Mouse (Mus musculus): ENCODE results near the gene Dydc1.
"Not testable (repeated sequence)": the region's sequence is repeated elsewhere in the genome, so short reads cannot be mapped to it uniquely, and the experiment has no call there.

Dydc1 gene

GRCm38 (mm10) chr14:41072229-41072943 lies at the start of gene Dydc1:
TSS of gene Dydc1 (plus strand) at chr14:41072911.
- peak; percentile 79 for DNase-seq (ENCODE audit: low spot score)

DNA sequence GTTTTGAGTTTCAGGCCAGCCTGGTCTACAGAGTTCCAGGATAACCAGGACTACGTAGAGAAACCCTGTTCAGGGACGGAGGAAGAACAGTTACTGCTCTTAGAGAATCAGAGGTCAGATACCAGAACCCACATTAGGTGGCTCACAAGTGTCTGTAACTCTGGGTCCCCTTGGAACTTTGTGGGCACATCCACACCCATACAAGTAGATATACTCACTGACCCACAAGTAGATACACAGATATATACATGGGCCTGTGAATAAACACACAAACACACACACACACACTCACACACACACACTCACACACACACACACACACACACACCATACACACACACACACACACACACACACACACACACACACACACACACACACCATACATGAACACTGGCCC lies 47.6 kb upstream of the Dydc1 start:
- DNase-seq (ENCODE audit: low spot score), result no peak

DNA sequence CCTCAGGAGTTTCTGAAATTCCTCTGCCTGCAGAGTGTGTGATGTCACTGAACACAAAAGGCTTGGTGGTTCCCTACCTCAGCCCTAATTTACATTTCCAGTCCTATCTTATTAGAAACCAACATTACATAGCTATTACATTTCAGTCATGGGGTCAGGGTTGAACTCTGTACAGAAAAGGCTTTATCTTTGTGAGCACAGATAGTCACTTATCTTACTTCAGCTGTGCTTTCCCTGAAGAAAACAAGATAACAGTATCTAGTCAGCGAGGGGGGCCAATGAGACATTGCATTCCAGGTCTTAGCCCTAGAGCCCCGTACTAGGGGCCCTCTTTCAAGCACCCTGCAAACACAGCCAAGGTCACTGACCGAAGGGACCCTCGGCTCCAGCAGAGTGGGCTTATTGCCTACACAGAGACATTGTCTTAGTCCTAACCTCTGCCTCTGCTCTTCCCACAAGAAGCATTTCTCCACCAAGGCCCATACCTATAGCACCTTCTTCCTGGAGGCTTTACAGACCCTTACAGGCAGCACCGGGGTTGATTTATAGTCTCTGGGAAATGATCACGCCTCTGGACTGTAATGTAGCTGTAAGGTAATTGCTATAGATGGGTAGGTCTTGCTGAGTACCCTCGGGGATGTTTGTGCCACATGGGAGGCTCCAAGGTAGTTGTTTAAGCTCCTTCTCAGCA lies 47.0 kb upstream of the Dydc1 start:
- DNase-seq (ENCODE audit: low spot score), result no peak

GRCm38 (mm10) chr14:41029303-41029702 lies 43.4 kb upstream of the Dydc1 start:
- DNase-seq (ENCODE audit: low spot score), result no peak

GRCm38 (mm10) chr14:41030989-41031513 lies 41.7 kb upstream of the Dydc1 start:
- DNase-seq (ENCODE audit: low spot score), result no peak

DNA sequence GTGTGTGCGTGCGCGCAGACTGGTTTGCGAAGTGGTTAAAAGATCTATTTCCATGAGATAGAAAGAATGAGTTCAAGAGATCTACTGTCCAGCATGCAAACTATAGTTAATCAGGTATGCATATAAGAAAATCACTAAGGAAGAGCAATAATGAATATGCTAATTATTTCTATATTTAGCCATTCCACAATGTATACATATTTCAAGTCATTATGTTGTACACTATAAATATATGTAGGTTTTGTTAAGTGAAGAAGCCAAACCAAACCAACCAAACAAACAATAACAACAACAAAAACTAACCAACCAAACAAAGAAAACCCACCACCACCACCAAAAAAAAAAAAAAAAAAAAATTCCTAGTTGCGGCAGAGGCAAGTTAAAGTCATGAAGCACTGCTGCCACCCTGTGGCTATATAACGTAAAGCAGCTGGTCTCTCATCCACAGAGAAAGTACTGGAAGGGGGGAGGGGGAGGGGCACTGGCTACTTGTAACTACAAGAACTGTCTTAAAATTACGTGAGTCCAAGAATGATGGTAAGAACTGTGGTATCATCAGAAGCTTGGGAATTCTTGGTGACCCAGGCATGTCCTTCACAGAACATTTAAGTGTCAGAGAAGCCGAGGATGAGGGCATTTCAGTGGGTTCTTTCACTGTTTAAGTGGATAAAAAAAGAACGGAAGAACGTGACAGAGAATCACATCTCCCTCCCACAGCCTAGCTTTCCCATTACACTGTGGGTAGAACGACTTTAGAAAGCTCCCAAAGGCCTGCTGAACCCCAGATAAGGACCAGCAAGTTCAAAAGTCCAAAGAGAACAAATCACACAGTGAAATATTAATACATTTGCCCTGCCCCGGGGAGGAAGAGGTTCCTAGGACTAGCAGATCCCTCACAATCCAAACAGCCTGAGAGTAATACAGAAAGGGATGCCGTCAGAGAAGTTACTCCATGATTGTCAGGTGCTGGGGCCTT lies 39.3 kb upstream of the Dydc1 start:
- peak; percentile 88 for DNase-seq (ENCODE audit: low spot score)

GRCm38 (mm10) chr14:41035146-41035798 lies 37.4 kb upstream of the Dydc1 start:
- DNase-seq (ENCODE audit: low spot score), result peak; percentile 68

DNA sequence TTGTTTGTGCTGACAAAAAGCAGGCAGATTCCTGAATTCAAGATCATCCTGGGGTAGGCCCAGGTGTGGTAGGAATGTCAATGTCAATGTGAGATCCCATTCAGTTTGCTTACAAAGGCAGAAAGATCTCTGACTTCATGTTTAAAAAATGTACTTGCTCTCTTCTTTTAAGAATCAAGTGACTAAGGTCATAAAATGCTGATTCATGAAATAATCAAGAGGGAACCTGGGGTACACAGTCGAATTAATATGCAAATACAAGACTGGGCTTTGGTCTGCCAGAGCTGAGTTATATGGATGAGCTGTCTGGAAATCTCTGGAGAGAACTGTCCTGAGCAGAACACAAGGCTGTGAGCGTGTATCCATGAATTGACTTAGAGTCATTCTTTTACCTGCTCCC lies 25.3 kb upstream of the Dydc1 start:
- no peak for DNase-seq (ENCODE audit: low spot score)

- no peak for DNase-seq (ENCODE audit: low spot score)
These were observed 22.2 kb upstream of the Dydc1 start for GRCm38 (mm10) chr14:41050471-41050870.

DNA sequence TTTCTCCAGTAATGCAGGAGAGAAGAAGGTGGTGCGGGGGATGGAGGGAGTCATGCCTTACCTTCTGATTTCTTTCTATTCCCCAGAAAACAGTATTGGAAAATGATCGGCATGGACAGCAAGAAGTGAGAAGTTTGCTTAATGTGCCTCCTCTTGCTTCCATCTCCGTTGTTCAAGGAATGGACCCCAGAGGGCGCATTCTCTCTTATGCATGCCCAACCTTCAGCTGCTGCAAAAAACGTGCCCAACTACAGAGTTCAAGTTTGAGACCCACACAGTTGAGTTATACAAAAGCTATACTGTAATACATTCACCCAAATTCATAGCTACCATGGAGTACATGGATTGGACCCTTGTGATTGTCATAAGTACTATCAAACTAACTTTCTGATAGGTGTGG lies 20.2 kb upstream of the Dydc1 start:
- DNase-seq (ENCODE audit: low spot score), result no peak

DNA sequence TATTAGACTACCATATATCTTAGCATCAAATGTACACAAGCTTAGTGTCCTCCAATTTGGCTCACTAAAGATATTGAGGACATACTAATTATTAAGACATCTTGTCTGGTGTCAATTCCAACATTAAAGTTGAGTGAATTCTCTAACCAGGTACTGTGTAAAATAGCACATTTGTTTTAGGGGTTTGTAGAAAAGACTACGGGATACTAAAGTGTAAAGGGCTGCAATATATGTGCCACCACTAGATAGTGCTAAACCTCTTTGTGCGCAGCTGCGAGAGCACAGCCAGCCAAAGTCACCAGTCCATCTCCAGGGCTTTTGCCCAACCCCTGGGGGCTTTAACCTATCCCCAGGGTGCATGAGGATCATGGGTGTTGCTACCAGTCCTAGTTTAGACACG lies 19.5 kb upstream of the Dydc1 start:
- not testable (repeated sequence) for DNase-seq (ENCODE audit: low spot score)

DNA sequence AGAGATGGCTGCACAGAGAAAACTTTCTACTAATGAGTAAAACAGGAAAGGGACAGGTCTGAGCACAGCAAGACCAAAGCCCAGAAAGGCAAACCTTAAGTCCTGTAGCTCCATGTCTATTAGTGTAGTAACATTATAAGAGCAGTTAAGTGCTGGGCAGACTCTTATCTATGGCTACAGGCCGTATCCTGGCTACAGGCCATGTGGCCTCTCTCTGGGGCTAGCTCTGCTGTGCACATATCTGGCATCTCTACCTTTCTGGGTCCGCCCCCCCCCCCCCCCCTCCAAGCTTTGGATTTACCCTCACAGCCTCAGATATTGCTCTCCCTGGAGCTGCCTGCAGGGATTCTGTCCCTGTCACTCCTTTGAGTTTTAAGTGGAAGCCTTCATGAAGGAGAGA lies 7.5 kb upstream of the Dydc1 start:
- DNase-seq (ENCODE audit: low spot score), result no peak

DNA sequence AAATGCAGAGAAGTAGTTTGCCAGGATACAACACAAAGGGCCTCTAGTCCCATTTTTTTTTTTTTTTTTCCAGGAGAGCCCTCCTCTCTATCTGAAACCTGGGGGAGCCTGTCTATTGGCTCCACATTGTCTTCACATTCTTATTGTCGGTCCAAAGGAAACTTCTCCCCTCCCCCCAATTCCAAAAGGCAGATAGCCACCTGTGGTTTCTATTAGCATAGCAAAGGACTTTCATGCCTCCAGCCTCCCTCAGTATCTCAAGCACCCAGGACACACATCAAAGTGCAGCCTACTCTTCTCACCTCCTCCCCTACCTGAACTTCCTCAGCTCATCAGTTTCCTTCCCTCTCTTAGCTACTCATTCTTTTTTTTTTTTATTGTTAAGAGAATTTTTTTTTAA lies 6.3 kb upstream of the Dydc1 start:
- DNase-seq (ENCODE audit: low spot score), result no peak

DNA sequence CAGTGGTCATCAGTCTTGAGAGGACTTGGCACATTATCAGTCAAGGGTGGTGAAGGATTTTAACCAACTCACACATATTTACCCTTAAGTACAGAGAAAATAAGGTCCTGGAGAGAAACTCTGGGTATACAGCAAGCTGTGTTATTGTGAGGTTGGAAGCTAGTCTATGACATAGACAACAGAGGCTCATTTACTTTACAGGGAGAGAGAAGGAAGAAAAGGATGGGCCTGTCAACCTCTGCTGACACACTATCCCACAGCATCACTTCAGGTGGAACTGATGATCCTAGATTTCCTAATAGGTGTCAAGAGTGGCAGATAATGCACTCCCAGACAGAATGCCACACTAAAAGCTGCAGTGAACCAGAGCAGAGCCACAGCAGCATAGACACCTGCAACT lies 3.6 kb upstream of the Dydc1 start, which contains the start of gene Dydc2:
Dydc2 (minus strand) TSS at position 101 of the 400 bp plus-strand sequence.
- DNase-seq (ENCODE audit: low spot score), result no peak

GRCm38 (mm10) chr14:41070343-41070742 lies 2.4 kb upstream of the Dydc1 start:
- DNase-seq (ENCODE audit: low spot score), result no peak

DNA sequence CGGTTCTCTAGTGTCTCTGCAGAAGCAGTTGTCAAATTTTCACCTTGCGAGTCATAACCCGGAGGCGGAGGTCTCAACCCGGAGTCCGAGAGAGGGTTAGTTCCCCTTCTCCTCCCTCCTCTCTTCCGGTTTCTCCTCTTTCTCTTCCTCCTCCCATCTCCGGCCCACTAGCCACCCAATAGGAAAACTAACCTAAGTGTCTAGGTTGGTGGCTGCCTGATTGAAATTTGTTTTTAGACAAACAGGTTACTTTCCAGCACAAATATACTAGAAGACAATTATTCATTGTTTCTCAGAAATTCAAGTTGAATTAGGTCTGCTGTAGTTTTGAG lies 199 bp downstream of the Dydc1 start:
- DNase-seq (ENCODE audit: low spot score), result no peak

DNA sequence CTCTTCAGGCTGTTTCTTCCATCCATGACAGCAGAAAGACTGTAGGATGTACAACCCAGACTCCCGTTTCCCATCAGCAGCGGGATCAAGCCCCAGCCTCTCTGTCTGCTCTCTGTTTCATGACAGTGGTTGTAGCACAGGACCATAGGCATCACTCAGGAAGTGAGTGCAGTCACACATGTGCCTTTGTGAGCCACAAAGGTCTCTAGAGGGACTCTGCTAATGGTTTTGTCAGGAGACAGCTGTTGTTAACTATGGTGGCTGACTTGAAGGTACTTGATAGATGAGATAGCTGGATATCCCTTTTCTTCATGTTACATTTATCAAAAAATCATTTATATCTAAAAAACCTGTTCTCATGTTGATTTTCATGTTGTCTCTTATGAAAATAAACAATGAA lies 9.7 kb downstream of the Dydc1 start:
- DNase-seq (ENCODE audit: low spot score), result no peak

DNA sequence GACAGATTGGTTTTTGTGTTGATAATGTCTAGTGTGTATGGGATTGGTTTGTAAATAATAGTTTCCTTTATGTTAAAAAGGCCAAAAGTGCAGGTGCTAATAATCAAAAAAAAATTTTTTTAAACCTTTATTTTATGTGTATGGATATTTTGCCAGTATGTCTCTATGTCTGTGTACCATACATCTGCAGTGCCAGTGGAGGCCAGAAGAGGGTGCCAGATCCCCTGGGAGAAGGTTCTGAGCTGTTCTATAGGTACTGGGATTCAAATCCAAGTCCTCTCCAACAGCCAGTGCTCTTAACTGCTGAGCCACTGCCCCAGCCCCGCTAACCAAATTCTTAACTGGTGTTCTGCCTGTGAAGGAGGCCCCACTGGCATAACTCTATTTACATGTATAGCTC lies 14.8 kb downstream of the Dydc1 start:
- DNase-seq (ENCODE audit: low spot score), result no peak

- DNase-seq (ENCODE audit: low spot score), result no peak
These were observed 18.1 kb downstream of the Dydc1 start for GRCm38 (mm10) chr14:41090777-41091176.

DNA sequence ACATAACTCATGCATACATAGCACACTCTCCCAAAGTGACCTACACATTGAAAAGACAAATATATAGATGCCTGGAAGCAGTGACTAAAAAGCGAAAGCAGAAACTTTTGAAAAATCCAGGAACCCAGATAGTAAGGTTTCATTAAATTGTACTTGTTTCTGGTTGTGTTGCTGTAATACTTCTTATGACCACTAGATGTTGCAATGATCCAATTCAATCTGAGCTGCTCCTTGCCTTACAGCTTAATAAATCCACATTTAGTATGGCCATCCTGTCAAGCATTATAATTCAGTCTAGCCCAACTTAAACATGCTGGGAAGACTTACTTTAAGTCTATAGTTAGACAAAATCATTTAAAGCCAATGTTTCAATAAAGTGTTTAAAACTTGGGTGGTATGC lies 21.4 kb downstream of the Dydc1 start:
- DNase-seq (ENCODE audit: low spot score), result no peak

DNA sequence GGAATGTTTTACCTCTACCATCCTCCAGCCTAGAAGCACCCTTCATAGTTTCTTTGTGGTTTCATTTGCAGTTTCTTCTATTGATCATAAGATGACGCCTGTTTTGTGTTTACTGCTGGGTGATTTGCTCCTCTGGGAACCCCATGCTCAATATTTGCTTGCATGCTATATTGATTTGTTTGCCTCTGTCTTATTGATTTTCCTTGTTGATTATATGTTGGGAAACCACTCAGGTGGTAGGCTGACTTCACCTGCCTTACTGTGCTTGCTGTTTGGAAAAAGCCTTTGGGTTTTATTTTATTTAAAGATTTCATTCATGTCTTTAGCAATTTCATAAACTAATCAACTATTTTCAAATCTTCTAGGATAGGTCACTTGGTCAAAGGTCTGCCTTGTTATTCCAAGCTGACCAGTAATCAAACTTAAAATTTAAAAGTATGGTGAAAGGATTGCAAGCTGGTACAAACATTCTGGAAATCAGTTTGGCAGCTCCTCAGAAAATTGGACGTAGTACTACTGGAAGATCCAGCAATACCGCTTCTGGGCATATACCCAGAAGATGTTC lies 23.7 kb downstream of the Dydc1 start:
- no peak for DNase-seq (ENCODE audit: low spot score)

GRCm38 (mm10) chr14:41098726-41099125 lies 26.0 kb downstream of the Dydc1 start:
- DNase-seq (ENCODE audit: low spot score), result no peak

Data from layer of hippocampus, adult 11-12 months (tissue).